Mouse (Mus musculus) ES-Bruce4 (cell line): ENCODE measurements around the gene Acadvl.

Experiments used
- CTCF ChIP-seq: IDR thresholded peaks from one replicate; pipeline ENCODE4 v1.8.1; 2011; ENCODE audit warnings: low read depth, low read length
- EP300 ChIP-seq: IDR thresholded peaks from 2 replicates; pipeline ENCODE4 v1.6.1; 2011; ENCODE audit warnings: low read depth, low read length; ENCODE audit not compliant: insufficient read depth
- POLR2A ChIP-seq: IDR thresholded peaks from one replicate; pipeline ENCODE4 v1.8.1; 2011; ENCODE audit warnings: low read length; ENCODE audit not compliant: insufficient read depth

DNA sequence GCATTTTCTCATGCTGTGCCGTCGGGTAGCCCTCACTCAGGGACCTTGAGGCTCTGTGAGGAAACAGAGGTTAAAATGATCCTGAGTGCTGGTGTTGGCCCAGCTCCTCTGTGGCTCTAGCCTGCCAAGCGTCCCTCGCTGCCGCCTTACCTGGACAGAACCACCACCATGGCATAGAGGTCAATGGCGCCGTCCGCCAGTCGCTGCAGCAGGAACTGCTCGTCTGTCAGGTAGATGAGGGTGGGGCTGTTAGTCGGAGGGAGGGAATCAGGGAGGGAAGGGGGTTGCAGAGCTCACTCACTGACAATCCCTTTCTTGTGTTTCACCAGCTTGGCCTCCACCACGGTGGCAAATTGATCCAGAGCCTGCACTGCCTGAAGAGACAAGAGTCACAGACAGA, 4.7 kb downstream of the Acadvl start:
- TF ChIP-seq CTCF, result no peak
- no peak for TF ChIP-seq POLR2A
- TF ChIP-seq EP300, result no peak
